Mouse (Mus musculus): ENCODE measurements around the gene Nav1. TPM values are rescaled to one million over a fixed set of nuclear protein-coding genes. Genes with fewer than 3 reads are reported as not detected.

The Nav1 gene
- polyA plus RNA-seq, 1 experiment from 2014 or later: 3.2 TPM

DNA sequence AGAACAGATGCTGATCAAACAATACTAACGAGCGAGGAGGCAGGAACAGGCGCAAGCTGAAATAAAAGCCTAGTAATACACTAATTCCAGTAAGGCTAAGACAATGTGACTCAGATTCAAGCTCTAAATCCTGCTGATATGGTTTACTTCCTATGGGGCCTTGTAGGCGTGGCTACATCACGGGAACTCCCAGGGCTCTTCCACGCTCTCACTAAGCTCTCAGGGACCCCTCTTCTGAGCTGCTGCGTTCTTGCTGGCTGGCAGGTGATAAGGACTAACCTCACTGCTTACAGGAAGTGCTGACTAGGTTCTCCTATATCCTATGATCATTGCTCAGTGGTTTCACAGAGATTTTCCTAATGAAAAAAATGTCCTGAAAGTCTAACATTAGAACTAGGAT is 201.7 kb downstream of the Nav1 start:
- Histone ChIP-seq H3K36me3 (peaks cover 96% of the 10 kb centered on the region), H3K4me2 (no peak overlapping the region), H3K27me3 (replicated peaks) (no peaks in the 10 kb centered on the region), H3K4me3 (no peak overlapping the region), H3K9me3 (replicated peaks) (no peaks in the 10 kb centered on the region), H3K27ac (no peak overlapping the region), H3K4me1 (no peaks in the 10 kb centered on the region), H3K9ac (no peak overlapping the region)
- WGBS (ENCODE audit: insufficient replicate concordance): 52% methylated on average over 7 of the region's 7 CpGs
- ATAC-seq: no peak

- Histone ChIP-seq H3K9ac (no peak overlapping the region), H3K4me3 (no peak overlapping the region), H3K9me3 (replicated peaks) (no peaks in the 10 kb centered on the region), H3K4me2 (no peak overlapping the region), H3K27me3 (replicated peaks) (no peaks in the 10 kb centered on the region), H3K36me3 (peaks cover 94% of the 10 kb centered on the region), H3K4me1 (no peaks in the 10 kb centered on the region), H3K27ac (no peak overlapping the region)
- 89% methylated on average over 3 of the region's 3 CpGs for WGBS (ENCODE audit: insufficient replicate concordance)
- ATAC-seq: no peak
Observed at GRCm38 (mm10) chr1:135401452-135402110, 205.5 kb downstream of the Nav1 start.

GRCm38 (mm10) chr1:135399466-135399865 is 207.6 kb downstream of the Nav1 start:
- Histone ChIP-seq H3K9me3 (replicated peaks) (no peaks in the 10 kb centered on the region), H3K4me1 (no peaks in the 10 kb centered on the region), H3K27ac (no peak overlapping the region), H3K9ac (no peak overlapping the region), H3K27me3 (replicated peaks) (no peaks in the 10 kb centered on the region), H3K4me2 (no peak overlapping the region), H3K4me3 (no peak overlapping the region), H3K36me3 (peaks cover 93% of the 10 kb centered on the region)
- ATAC-seq: no peak
- WGBS (ENCODE audit: insufficient replicate concordance): 87% methylated on average over 5 of the region's 5 CpGs

DNA sequence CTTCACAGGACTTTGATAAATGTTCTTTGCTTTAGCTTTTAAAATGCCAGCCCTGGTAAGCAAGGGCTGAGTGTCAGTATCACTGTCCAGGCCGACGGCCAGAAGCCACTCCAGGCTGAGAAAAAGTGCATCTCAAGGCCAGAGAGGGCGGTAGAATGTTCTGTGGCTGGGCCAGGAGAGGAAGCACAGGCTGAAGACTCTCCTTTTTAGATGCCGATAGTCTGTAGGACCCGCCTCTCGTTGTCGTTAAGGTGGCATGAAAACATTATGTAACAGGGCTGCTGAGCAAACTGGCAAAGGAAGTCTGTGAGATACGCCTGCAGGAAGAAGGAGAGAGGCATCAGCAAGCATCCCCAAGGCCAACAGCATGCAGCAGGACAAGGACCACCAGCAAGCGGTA is 221.9 kb downstream of the Nav1 start:
- peaks cover 77% of the 10 kb centered on the region for H3K36me3 ChIP-seq
- no peak overlapping the region for H3K9ac ChIP-seq
- H3K9me3 ChIP-seq (replicated peaks): no peaks in the 10 kb centered on the region
- no peak overlapping the region for H3K27ac ChIP-seq
- H3K4me2 ChIP-seq: no peak overlapping the region
- no peak for ATAC-seq
- H3K27me3 ChIP-seq (replicated peaks): no peaks in the 10 kb centered on the region
- H3K4me1 ChIP-seq: no peaks in the 10 kb centered on the region
- H3K4me3 ChIP-seq: no peak overlapping the region
- WGBS (ENCODE audit: insufficient replicate concordance): 79% methylated on average over 9 of the region's 9 CpGs

Small RNA genes lying within 50 kb of the gene (microRNA-seq; reads per million reads assigned to microRNA genes)
- 1.8 reads per million for gene Mir1231

Other genes starting within 250 kb of the Nav1 start
- 5.4 and 5.5 TPM in 2 replicates for gene Shisa4, start 232.1 kb downstream of the Nav1 start, polyA plus RNA-seq (2016; fragmentation: Nextera tagmentation; extraction: Ambion mirVana)
- 50.4 and 53.6 TPM in 2 replicates for gene Ipo9, start 176.8 kb downstream of the Nav1 start, polyA plus RNA-seq (2016; fragmentation: Nextera tagmentation; extraction: Ambion mirVana)
- gene Csrp1, start 112.8 kb upstream of the Nav1 start, polyA plus RNA-seq (2016; fragmentation: Nextera tagmentation; extraction: Ambion mirVana): 56.2 and 60.7 TPM in 2 replicates
- gene Phlda3, start 158.8 kb upstream of the Nav1 start, polyA plus RNA-seq (2016; fragmentation: Nextera tagmentation; extraction: Ambion mirVana): 11.4 and 11.9 TPM in 2 replicates
- gene Tnni1, start 172.1 kb upstream of the Nav1 start, polyA plus RNA-seq (2016; fragmentation: Nextera tagmentation; extraction: Ambion mirVana): 10.5 and 12.9 TPM in 2 replicates
- 0.26 and 0.79 TPM in 2 replicates for gene Lad1, start 211.3 kb upstream of the Nav1 start, polyA plus RNA-seq (2016; fragmentation: Nextera tagmentation; extraction: Ambion mirVana)
- gene Tnnt2, start 229.1 kb upstream of the Nav1 start, polyA plus RNA-seq (2016; fragmentation: Nextera tagmentation; extraction: Ambion mirVana): 1.5 and 3.3 TPM in 2 replicates

Measured in liver, embryonic 12.5 days (tissue).